Mouse (Mus musculus): ENCODE results near the gene Nol6.
"Not testable (repeated sequence)": the region's sequence is repeated elsewhere in the genome, so short reads cannot be mapped to it uniquely, and the experiment has no call there.

Nol6 gene

DNA sequence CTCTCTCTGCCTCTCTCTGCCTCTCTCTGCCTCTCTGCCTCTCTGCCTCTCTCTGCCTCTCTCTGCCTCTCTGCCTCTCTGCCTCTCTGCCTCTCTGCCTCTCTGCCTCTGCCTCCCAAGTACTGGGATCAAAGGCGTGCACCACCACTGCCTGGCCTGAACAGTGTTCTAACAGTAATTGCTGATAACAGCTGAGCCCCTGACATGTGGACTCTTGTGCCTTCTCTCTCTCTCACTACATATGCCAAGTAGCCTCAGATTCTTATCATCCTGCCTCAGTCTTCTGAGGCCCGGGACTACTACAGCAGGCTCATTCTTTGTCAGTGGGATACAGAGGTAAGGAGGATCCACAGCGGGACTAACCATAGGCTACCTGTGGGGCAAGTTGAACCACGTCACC, 41.5 kb downstream of the Nol6 start:
- not testable (repeated sequence) for DNase-seq (ENCODE audit: low spot score)

DNA sequence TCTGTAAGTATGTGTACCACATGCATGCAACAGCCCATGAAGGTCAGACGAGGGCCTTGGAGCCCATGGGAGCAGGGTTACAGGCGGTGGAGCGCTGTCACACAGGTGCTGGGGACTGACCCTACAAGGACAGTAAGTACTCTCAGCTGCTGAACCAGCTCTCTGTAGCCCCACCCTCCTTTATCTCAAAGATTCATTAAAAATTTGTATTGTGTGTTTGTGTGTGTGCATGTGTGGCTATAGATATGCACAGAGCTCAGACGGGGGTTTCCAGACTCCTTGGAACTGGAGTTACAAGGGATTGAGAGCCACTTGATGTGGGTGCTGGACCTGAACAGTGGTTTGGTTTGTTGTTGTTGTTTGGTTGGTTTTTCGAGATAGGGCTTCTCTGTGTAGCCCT, 42.5 kb downstream of the Nol6 start:
- DNase-seq (ENCODE audit: low spot score), result no peak

DNA sequence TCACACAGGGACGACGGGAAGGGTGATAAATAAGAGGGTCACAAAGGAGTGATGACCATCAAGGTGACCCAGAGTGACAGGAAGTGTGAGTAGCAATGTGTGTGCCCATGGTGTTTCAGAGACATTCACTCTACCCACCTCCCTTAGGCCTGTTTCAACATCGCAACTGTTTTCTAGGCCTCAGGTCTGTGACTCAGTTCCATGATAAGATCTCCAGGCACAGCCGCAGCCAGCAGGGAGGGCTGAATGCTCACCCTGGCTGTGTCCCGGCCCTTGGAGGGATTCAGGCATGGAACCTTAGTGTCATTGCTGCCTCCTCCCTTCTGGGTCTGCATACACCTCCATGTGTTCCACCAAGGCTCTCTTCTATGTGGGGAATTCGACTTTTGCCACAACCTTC, 45.5 kb downstream of the Nol6 start:
- DNase-seq (ENCODE audit: low spot score), result no peak

DNA sequence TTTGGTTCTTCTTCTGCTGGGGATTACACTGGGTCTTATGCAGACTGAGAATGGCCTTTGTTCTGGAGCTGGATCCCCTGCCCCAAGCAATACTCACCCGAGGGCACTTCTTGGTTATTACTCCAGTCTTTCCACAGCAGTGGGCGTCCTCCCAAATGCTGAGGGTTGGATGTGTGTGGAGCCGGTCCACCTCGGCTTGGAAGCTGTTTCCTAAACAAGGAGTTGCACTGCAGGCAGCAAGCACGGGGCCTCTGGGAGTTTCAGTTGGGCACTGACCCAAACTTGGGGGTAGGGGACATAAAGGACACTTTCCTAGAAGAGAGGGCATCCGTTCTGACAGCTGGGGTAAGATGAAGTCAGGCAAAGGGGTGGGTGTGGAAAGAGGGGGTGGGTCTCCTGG, 49.8 kb downstream of the Nol6 start:
- no peak for DNase-seq (ENCODE audit: low spot score)

DNA sequence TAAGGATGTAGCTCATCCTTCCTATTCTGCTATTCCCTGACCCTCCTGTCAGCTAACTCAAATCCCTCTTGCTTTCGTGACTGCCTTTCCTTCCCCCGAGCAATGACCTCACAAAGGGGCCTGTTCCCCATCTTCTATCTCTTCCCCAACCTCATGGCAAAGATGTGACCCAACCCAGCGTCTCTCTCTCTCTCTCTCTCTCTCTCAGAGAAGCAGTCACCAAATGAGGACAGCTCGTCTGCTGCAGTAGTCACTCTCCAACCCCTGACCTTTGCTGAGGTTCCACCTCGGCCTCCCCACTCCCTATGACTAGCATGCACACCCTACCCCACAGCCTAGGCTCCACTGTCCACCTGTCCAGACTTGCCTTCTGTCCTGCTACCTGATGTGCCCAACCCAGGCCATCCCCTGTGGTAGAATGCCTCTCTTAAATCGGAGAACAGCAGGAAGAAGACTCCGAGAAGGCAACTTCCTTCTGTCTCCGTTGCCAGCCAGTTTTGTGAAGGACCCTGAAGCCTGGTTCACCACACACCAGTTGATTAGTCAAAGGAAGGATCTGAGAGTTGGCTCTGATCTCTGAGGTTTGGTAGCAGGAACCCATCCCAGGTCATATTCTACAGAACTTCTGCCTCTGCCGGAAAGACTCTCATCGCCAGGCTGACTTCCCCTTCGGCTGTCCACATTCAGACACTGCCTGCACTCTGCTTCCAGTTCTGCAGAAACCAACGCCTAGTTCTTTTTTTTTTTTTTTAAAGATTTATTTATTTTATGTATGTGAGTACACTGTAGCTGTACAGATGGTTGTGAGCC, 51.0 kb downstream of the Nol6 start:
- DNase-seq (ENCODE audit: low spot score), result no peak

DNA sequence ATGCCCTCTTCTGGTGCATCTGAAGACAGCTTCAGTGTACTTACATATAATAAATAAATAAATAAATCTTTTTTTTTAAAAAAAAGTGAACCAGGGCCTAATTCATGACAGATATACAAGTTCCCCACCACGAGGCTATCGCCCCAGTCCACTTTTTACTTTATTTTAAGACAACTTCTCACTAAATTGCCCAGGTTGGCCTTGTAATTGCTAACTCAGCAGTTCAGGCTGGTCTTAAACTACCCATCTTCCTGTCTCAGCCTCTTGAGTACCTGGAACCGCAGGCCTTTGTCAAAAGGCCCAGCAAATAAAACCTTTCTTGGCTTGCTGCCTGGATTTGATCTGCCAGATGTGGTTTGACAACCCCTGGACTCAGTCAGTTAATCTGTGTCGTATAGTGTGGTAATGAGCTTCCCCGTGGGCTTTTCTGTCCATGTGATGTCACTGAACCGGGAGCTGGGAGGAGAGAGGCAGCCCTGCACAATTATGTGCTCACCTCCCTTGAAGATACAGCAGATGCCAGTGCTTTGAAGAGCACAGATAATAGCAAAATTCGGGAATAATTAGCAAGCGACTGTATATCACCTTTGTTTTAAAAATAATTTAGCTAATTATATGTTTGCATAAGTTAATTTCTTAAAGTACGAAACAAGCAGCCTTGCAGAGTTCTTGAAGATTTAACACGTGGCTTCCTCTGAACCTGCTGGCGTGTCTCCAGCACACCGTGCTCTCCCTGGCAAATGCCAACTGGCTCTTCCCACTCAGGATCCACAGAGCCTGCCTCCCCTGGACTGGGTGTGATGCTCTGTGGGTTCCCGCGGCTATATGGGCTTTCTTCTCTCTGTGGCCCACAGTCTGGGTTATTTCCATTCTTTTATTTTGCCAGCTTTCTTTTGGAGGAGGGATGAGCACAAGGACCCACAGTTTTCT, 52.5 kb downstream of the Nol6 start:
- no peak for DNase-seq (ENCODE audit: low spot score)

DNA sequence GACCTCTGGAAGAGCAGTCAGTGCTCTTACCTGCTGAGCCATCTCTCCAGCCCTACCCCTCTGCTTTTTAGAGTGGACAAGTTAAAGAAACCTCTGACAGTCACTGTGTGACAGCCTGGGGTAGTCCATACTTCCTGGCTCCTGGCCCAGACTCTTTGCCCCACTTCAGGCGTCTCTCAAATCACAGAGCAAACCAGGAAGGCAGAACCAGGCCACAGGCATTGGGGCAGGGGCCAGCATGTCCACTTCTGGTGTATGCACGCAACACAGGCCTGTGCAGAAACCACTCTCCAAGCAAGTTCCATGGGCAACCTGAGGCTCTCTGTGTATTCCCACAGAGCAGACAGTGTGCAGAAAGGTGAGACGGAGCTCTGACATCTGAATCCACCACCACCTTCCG, 59.1 kb downstream of the Nol6 start:
- DNase-seq (ENCODE audit: low spot score), result no peak
